Mouse (Mus musculus) liver, embryonic 12.5 days (tissue): ENCODE measurements around the gene Prickle1. TPM values are rescaled to one million over a fixed set of nuclear protein-coding genes. Genes with fewer than 3 reads are reported as not detected.

Source experiments
- ATAC-seq: fragments of 200-750 bp; cut with Nextera tagmentation; 2 replicates; pipeline ENCODE4 v1.8.0; 2017; ENCODE audit warnings: moderate number of reproducible peaks, mild to moderate bottlenecking, moderate library complexity
- H3K27ac ChIP-seq: fragments of 300-500 bp; sonication (generic); 2 replicates; pipeline ENCODE4 v1.5.1; 2016; ENCODE audit warnings: mild to moderate bottlenecking
- H3K27me3 ChIP-seq: fragments of 300-500 bp; sonication (generic); replicated peaks from 2 replicates; pipeline ENCODE4 v1.6.1; 2016; ENCODE audit warnings: mild to moderate bottlenecking, moderate library complexity
- H3K36me3 ChIP-seq: fragments of 300-500 bp; sonication (generic); 2 replicates; pipeline ENCODE4 v1.6.1; 2016; ENCODE audit warnings: mild to moderate bottlenecking, moderate library complexity
- H3K4me1 ChIP-seq: fragments of 300-500 bp; sonication (generic); 2 replicates; pipeline ENCODE4 v1.6.1; 2016
- H3K4me2 ChIP-seq: fragments of 300-500 bp; sonication (generic); 2 replicates; pipeline ENCODE4 v1.6.1; 2016; ENCODE audit warnings: mild to moderate bottlenecking, moderate library complexity
- H3K4me3 ChIP-seq: fragments of 300-500 bp; sonication (generic); 2 replicates; pipeline ENCODE4 v1.5.1; 2016; ENCODE audit warnings: mild to moderate bottlenecking, moderate library complexity
- H3K9ac ChIP-seq: fragments of 300-500 bp; sonication (generic); 2 replicates; pipeline ENCODE4 v1.6.1; 2016; ENCODE audit warnings: mild to moderate bottlenecking, moderate library complexity
- H3K9me3 ChIP-seq: fragments of 300-500 bp; sonication (generic); replicated peaks from 2 replicates; pipeline ENCODE4 v1.6.1; 2016; ENCODE audit warnings: mild to moderate bottlenecking, moderate library complexity
- WGBS: fragments of 180-500 bp; shearing (Covaris S2); methylation state at CpG from one replicate; pipeline ENCODE4 v1.1.7; 2016; ENCODE audit not compliant: insufficient replicate concordance; 5-methylcytosine and 5-hydroxymethylcytosine counted together
- polyA plus RNA-seq: library from polyadenylated mRNA; unstranded; fragments of >200 nt; fragmentation: Nextera tagmentation; extraction: Ambion mirVana; gene quantifications from 2 replicates; pipeline ENCODE4 v1.2.1, GENCODE M21; 2016

Prickle1 gene
- polyA plus RNA-seq, result 7.8 and 8.9 TPM in 2 replicates

- under 1% methylated on average over 59 of the region's 60 CpGs for WGBS
- H3K4me1 ChIP-seq, result peaks cover 47% of the 10 kb centered on the region
- H3K4me3 ChIP-seq, result peak within 1 kb of the TSS; percentile 85
- no peaks in the 10 kb centered on the region for H3K27me3 ChIP-seq
- ATAC-seq, result peak; percentile 85
- H3K36me3 ChIP-seq, result no peaks in the 10 kb centered on the region
- no peaks in the 10 kb centered on the region for H3K9me3 ChIP-seq
- H3K4me2 ChIP-seq, result peak within 1 kb of the TSS; percentile 98
- H3K27ac ChIP-seq, result peak within 1 kb of the TSS; percentile 83
- peak within 1 kb of the TSS; percentile 90 for H3K9ac ChIP-seq
Observed at GRCm38 (mm10) chr15:93595746-93596145, at the start of gene Prickle1. Gene Prickle1 (minus strand): TSS chr15:93595891.

DNA sequence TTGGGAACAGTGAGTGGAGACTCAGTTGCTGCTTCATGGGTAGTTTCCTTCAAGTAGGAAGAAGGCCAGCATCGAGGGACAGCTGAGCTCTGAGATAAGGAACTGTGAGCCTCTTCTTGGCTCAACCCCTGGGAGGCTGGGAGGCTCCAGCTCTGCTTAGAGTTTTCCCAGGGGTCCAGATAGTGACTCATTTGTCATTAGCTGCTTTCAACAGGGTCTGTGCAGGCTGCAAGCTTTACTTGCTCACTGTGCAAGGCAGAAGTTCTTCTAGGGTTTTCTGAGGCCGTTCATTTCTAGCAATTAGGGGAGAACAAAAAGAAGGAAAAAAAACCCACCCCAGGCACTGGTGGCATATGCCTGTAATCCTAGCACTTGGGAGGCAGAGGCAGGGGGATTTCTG, 44.5 kb upstream of the Prickle1 start:
- no peaks in the 10 kb centered on the region for H3K36me3 ChIP-seq
- ATAC-seq, result peak; percentile 35; the same call in 1 of the 2 replicates
- no peak overlapping the region for H3K4me3 ChIP-seq
- 38% methylated on average over 2 of the region's 2 CpGs for WGBS
- H3K27ac ChIP-seq, result no peak overlapping the region
- no peak overlapping the region for H3K9ac ChIP-seq
- H3K27me3 ChIP-seq, result no peaks in the 10 kb centered on the region
- H3K4me2 ChIP-seq, result no peak overlapping the region
- peaks cover 16% of the 10 kb centered on the region for H3K4me1 ChIP-seq
- 0 out of 2 replicates have a peak, but pooled peaks cover 4% of the 10 kb centered on the region for H3K9me3 ChIP-seq

DNA sequence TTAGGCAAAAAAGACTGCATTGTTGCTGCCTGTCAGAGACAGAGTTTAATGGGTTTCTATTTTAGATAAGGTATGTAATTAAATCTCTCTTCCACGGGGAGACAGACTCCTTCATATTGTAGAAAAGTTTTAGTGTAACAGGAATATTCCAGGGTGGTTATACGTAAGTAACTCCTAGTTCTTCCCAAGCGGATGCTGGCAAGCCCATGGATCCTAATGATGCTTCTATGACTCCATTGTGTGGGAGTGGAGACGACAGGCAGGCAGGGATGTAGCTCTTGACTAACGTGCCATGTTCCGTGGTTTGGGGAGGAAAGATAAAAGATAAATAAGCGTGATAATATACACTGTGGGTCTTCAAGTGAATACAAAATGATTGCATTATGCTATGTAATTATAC, 41.3 kb upstream of the Prickle1 start:
- no peak overlapping the region for H3K27ac ChIP-seq
- no peak overlapping the region for H3K4me3 ChIP-seq
- H3K36me3 ChIP-seq, result no peaks in the 10 kb centered on the region
- peaks cover 16% of the 10 kb centered on the region for H3K4me1 ChIP-seq
- no peak for ATAC-seq
- no peak overlapping the region for H3K4me2 ChIP-seq
- WGBS, result 48% methylated on average over 7 of the region's 7 CpGs
- no peak overlapping the region for H3K9ac ChIP-seq
- 0 out of 2 replicates have a peak, but pooled peaks cover 4% of the 10 kb centered on the region for H3K9me3 ChIP-seq
- no peaks in the 10 kb centered on the region for H3K27me3 ChIP-seq

- 49% methylated on average over 4 of the region's 4 CpGs for WGBS
- H3K27ac ChIP-seq, result no peak overlapping the region
- H3K36me3 ChIP-seq, result no peaks in the 10 kb centered on the region
- no peaks in the 10 kb centered on the region for H3K27me3 ChIP-seq
- H3K9ac ChIP-seq, result no peak overlapping the region
- H3K9me3 ChIP-seq, result 0 out of 2 replicates have a peak, but pooled peaks cover 4% of the 10 kb centered on the region
- H3K4me2 ChIP-seq, result no peak overlapping the region
- no peak overlapping the region for H3K4me3 ChIP-seq
- ATAC-seq, result no peak
- H3K4me1 ChIP-seq, result peaks cover 13% of the 10 kb centered on the region
Observed at GRCm38 (mm10) chr15:93635603-93636002, 39.9 kb upstream of the Prickle1 start.

DNA sequence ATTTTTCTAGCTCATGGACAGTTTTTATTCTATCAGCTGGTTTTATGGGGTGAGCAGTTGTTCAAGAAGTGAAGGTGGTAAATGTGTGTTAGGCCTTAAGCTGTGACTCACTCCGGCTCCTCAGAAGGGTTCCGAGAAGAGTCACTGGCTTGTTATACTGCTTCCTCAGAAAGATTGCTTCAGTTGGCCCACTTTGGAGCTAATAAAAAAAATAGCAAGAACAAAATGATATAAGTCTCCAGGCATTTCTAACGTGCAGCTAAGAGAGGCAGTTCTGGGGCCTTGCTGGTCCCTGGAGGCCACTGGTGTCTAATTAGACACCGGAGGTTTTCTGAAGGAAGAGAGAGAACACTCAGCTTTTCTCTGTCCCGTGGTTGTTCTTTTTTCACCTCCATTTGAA, 38.8 kb upstream of the Prickle1 start:
- Histone ChIP-seq H3K27me3 (no peaks in the 10 kb centered on the region), H3K9ac (no peak overlapping the region), H3K36me3 (no peaks in the 10 kb centered on the region), H3K9me3 (0 out of 2 replicates have a peak, but pooled peaks cover 4% of the 10 kb centered on the region), H3K4me3 (no peak overlapping the region), H3K4me2 (no peak overlapping the region), H3K4me1 (peaks cover 4% of the 10 kb centered on the region; the same call in 1 of the 2 replicates), H3K27ac (no peak overlapping the region)
- ATAC-seq, result no peak
- 75% methylated on average over 5 of the region's 5 CpGs for WGBS

GRCm38 (mm10) chr15:93630001-93630541, 34.4 kb upstream of the Prickle1 start:
- ATAC-seq, result no peak
- no peak overlapping the region for H3K27ac ChIP-seq
- WGBS, result 76% methylated on average over 14 of the region's 14 CpGs
- H3K4me3 ChIP-seq, result no peak overlapping the region
- H3K27me3 ChIP-seq, result no peaks in the 10 kb centered on the region
- H3K9me3 ChIP-seq, result no peaks in the 10 kb centered on the region
- H3K4me2 ChIP-seq, result no peak overlapping the region
- H3K9ac ChIP-seq, result no peak overlapping the region
- 0 out of 2 replicates have a peak, but pooled peaks cover 5% of the 10 kb centered on the region for H3K4me1 ChIP-seq
- no peaks in the 10 kb centered on the region for H3K36me3 ChIP-seq

- Histone ChIP-seq H3K36me3 (no peaks in the 10 kb centered on the region), H3K9ac (no peak overlapping the region), H3K27ac (no peak overlapping the region), H3K9me3 (no peaks in the 10 kb centered on the region), H3K4me2 (no peak overlapping the region), H3K4me1 (0 out of 2 replicates have a peak, but pooled peaks cover 5% of the 10 kb centered on the region), H3K27me3 (no peaks in the 10 kb centered on the region), H3K4me3 (no peak overlapping the region)
- 85% methylated on average over 9 of the region's 9 CpGs for WGBS
- no peak for ATAC-seq
Observed at GRCm38 (mm10) chr15:93629201-93629600, 33.5 kb upstream of the Prickle1 start.

DNA sequence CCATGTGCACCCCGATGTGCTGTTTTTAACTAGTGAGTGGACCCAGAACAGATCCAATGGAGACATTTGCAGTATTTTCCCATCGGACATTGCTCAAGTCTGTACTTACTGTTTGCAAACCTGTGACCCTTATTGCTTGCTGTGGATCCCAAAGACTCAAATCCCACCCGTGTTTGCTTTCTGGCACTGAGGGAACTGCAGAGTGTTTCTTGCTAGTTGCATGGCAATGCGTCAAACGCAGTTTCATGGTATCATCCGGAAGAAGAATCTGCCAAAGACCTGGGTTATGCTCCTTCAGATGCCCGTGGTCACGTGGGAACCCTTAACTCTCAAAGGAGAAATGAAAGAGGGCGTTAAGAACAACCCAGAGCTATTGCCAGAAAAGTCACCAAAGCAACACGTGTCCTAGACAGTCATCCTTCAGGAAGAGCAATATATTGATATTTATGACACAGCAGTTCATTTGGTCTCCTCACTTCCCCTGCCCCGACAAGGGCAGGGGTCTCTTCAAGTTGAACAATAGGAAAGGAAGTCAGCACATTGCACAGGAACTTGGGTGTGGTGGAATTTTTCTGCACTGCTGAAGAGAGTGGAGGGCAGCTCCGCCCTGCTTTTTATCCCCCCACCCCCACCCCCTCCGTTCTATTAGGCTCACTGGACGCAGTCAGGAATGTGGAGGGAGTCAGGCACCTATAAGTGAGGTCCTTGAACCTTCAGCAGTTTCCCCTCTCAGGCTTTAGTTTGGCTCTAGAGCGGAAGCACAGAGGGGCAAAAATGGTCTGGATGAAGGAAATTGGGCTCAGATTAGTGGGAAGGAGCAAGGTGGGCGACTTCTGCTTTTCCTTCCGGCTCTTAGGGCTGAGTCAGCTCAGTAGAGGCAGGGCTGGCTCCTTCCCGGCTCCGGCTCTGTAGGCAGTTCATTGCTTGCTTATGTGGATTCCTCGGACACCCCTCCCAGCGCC, 32.4 kb upstream of the Prickle1 start:
- no peak overlapping the region for H3K27ac ChIP-seq
- H3K4me2 ChIP-seq, result peak overlapping the region; percentile 18
- peak; percentile 65 for ATAC-seq

GRCm38 (mm10) chr15:93619551-93619950, 23.9 kb upstream of the Prickle1 start:
- 70% methylated on average over 4 of the region's 4 CpGs for WGBS
- Histone ChIP-seq H3K4me3 (no peak overlapping the region), H3K27me3 (no peaks in the 10 kb centered on the region)

More for the DNA sequence above, 32.4 kb upstream of the Prickle1 start:
- Histone ChIP-seq H3K27me3 (no peaks in the 10 kb centered on the region), H3K4me1 (0 out of 2 replicates have a peak, but pooled peaks cover 5% of the 10 kb centered on the region), H3K36me3 (no peaks in the 10 kb centered on the region), H3K4me3 (no peak overlapping the region), H3K9me3 (no peaks in the 10 kb centered on the region), H3K9ac (no peak overlapping the region)
- WGBS, result 38% methylated on average over 21 of the region's 21 CpGs

DNA sequence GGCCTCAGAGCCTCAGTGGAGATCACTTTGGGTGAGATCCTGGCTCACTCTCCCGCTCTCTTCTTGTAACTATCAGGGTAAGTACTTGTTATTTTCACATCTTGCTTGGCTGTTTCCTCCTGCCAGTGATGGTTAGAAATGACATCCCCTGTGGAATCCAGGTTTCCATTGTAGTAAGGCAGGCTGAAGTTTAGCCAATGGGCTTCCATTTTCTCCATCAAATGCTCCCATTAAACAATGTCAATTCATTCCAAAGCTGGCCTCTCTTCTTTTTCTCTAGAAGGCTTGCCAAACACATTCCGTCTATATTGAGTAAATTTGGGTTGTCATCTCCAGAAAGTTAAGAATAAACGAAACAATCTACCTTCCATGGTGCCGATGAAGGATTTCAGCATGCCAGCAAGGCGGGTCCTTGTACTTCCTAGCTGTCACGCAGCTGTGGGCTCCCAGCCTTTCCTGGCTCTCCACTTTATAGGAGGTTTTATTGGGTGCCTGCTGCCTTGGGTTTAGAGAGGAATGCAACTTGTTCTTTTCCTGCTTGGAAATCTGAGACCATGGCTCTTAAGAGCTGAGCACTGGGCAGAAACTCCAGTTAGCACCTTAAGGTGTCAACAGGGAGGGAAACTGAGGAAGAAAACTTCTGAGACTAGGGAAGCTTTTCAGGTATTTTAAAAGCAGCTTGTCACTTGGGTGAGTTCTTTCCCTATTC, 22.9 kb upstream of the Prickle1 start:
- Histone ChIP-seq H3K27me3 (no peaks in the 10 kb centered on the region), H3K27ac (no peak overlapping the region), H3K9me3 (no peaks in the 10 kb centered on the region), H3K4me2 (no peak overlapping the region), H3K36me3 (no peaks in the 10 kb centered on the region), H3K4me3 (no peak overlapping the region), H3K9ac (no peak overlapping the region), H3K4me1 (no peaks in the 10 kb centered on the region)
- ATAC-seq, result no peak
- 68% methylated on average over 6 of the region's 6 CpGs for WGBS

More at GRCm38 (mm10) chr15:93619551-93619950, 23.9 kb upstream of the Prickle1 start:
- no peak for ATAC-seq
- Histone ChIP-seq H3K4me1 (no peaks in the 10 kb centered on the region), H3K9ac (no peak overlapping the region), H3K36me3 (no peaks in the 10 kb centered on the region), H3K4me2 (no peak overlapping the region), H3K27ac (no peak overlapping the region), H3K9me3 (no peaks in the 10 kb centered on the region)

- Histone ChIP-seq H3K9me3 (no peaks in the 10 kb centered on the region), H3K36me3 (no peaks in the 10 kb centered on the region), H3K4me3 (no peak overlapping the region), H3K27ac (no peak overlapping the region), H3K4me2 (no peak overlapping the region), H3K4me1 (no peaks in the 10 kb centered on the region), H3K27me3 (no peaks in the 10 kb centered on the region), H3K9ac (no peak overlapping the region)
- ATAC-seq, result no peak
- 78% methylated on average over 4 of the region's 4 CpGs for WGBS
Observed at GRCm38 (mm10) chr15:93616277-93616676, 20.6 kb upstream of the Prickle1 start.
